Mouse (Mus musculus): ENCODE results near the gene Strn3. TPM values are rescaled to one million over a fixed set of nuclear protein-coding genes. Genes with fewer than 3 reads are reported as not detected.
"Not testable (repeated sequence)": the region's sequence is repeated elsewhere in the genome, so short reads cannot be mapped to it uniquely, and the experiment has no call there.

Strn3 gene
- polyA plus RNA-seq, 1 experiment from 2014 or later = 32.8 TPM

GRCm38 (mm10) chr12:51690893-51691844, 528 bp downstream of the Strn3 start, which contains the start of gene Ap4s1:
Gene Ap4s1, plus strand, starts transcription at chr12:51691033.
- Histone ChIP-seq H3K27ac (peak within 1 kb of the TSS; percentile 100), H3K9ac (peak within 1 kb of the TSS; percentile 100), H3K4me2 (replicated peaks) (peak within 1 kb of the TSS; percentile 63), H3K27me3 (replicated peaks) (no peaks in the 10 kb centered on the region), H3K4me1 (replicated peaks) (0 out of 2 replicates have a peak, but pooled peaks cover 3% of the 10 kb centered on the region), H3K4me3 (replicated peaks) (peak within 1 kb of the TSS; percentile 99), H3K9me3 (no peaks in the 10 kb centered on the region), H3K36me3 (no peaks in the 10 kb centered on the region)
- under 1% methylated on average over 102 of the region's 108 CpGs for WGBS
- peak; percentile 80 for ATAC-seq

- WGBS = 71% methylated on average over 2 of the region's 2 CpGs
- H3K4me2 ChIP-seq (replicated peaks) = no peak overlapping the region
- no peak overlapping the region for H3K9ac ChIP-seq
- H3K4me1 ChIP-seq (replicated peaks) = 0 out of 2 replicates have a peak, but pooled peaks cover 3% of the 10 kb centered on the region
- H3K9me3 ChIP-seq = no peaks in the 10 kb centered on the region
- no peak overlapping the region for H3K4me3 ChIP-seq (replicated peaks)
- no peaks in the 10 kb centered on the region for H3K27me3 ChIP-seq (replicated peaks)
- H3K36me3 ChIP-seq = no peaks in the 10 kb centered on the region
- no peak for ATAC-seq
- H3K27ac ChIP-seq = no peak overlapping the region
Measured at GRCm38 (mm10) chr12:51688546-51688945, 3.2 kb downstream of the Strn3 start.

- ATAC-seq = peak; percentile 67
- H3K36me3 ChIP-seq = no peaks in the 10 kb centered on the region
- no peak overlapping the region for H3K4me3 ChIP-seq (replicated peaks)
- no peaks in the 10 kb centered on the region for H3K27me3 ChIP-seq (replicated peaks)
- no peak overlapping the region for H3K9ac ChIP-seq
- H3K9me3 ChIP-seq = no peaks in the 10 kb centered on the region
- H3K4me2 ChIP-seq (replicated peaks) = no peak overlapping the region
- WGBS = 86% methylated on average over 1 of the region's 1 CpGs
- H3K4me1 ChIP-seq (replicated peaks) = 0 out of 2 replicates have a peak, but pooled peaks cover 3% of the 10 kb centered on the region
- H3K27ac ChIP-seq = no peak overlapping the region
Measured at GRCm38 (mm10) chr12:51678844-51679243, 12.9 kb downstream of the Strn3 start.

- Histone ChIP-seq H3K27ac (no peak overlapping the region), H3K4me3 (replicated peaks) (no peak overlapping the region), H3K36me3 (no peaks in the 10 kb centered on the region), H3K9ac (no peak overlapping the region), H3K4me2 (replicated peaks) (no peak overlapping the region), H3K27me3 (replicated peaks) (no peaks in the 10 kb centered on the region), H3K4me1 (replicated peaks) (0 out of 2 replicates have a peak, but pooled peaks cover 3% of the 10 kb centered on the region), H3K9me3 (no peaks in the 10 kb centered on the region)
- 61% methylated on average over 2 of the region's 2 CpGs for WGBS
- ATAC-seq = no peak
Measured at GRCm38 (mm10) chr12:51676442-51676841, 15.3 kb downstream of the Strn3 start.

- no peaks in the 10 kb centered on the region for H3K4me1 ChIP-seq (replicated peaks)
- H3K4me3 ChIP-seq (replicated peaks) = no peak overlapping the region
- H3K27ac ChIP-seq = no peak overlapping the region
- H3K36me3 ChIP-seq = no peaks in the 10 kb centered on the region
- no peak overlapping the region for H3K9ac ChIP-seq
- no peak for ATAC-seq
- H3K4me2 ChIP-seq (replicated peaks) = no peak overlapping the region
- WGBS = 57% methylated on average over 4 of the region's 4 CpGs
- no peaks in the 10 kb centered on the region for H3K9me3 ChIP-seq
- no peaks in the 10 kb centered on the region for H3K27me3 ChIP-seq (replicated peaks)
Measured at GRCm38 (mm10) chr12:51673270-51673669, 18.4 kb downstream of the Strn3 start.

- Histone ChIP-seq H3K4me3 (replicated peaks) (no peak overlapping the region), H3K9me3 (no peaks in the 10 kb centered on the region), H3K4me2 (replicated peaks) (no peak overlapping the region), H3K27ac (no peak overlapping the region), H3K9ac (no peak overlapping the region), H3K27me3 (replicated peaks) (no peaks in the 10 kb centered on the region), H3K4me1 (replicated peaks) (no peaks in the 10 kb centered on the region), H3K36me3 (no peaks in the 10 kb centered on the region)
- 0 out of 2 replicates have a peak, but pooled peaks have one; percentile 29 for ATAC-seq
- WGBS = 36% methylated on average over 5 of the region's 5 CpGs
Measured at GRCm38 (mm10) chr12:51671231-51671891, 20.3 kb downstream of the Strn3 start.

GRCm38 (mm10) chr12:51666708-51667430, 24.8 kb downstream of the Strn3 start:
- H3K4me3 ChIP-seq (replicated peaks) = no peak overlapping the region
- 70% methylated on average over 4 of the region's 4 CpGs for WGBS

GRCm38 (mm10) chr12:51663908-51664307, 27.8 kb downstream of the Strn3 start:
- H3K9ac ChIP-seq = no peak overlapping the region
- no peak overlapping the region for H3K4me3 ChIP-seq (replicated peaks)
- ATAC-seq = no peak
- no peaks in the 10 kb centered on the region for H3K4me1 ChIP-seq (replicated peaks)
- no peaks in the 10 kb centered on the region for H3K27me3 ChIP-seq (replicated peaks)
- no peak overlapping the region for H3K27ac ChIP-seq
- H3K9me3 ChIP-seq = no peaks in the 10 kb centered on the region
- no peaks in the 10 kb centered on the region for H3K36me3 ChIP-seq
- H3K4me2 ChIP-seq (replicated peaks) = no peak overlapping the region

More at GRCm38 (mm10) chr12:51666708-51667430, 24.8 kb downstream of the Strn3 start:
- Histone ChIP-seq H3K4me2 (replicated peaks) (no peak overlapping the region), H3K27me3 (replicated peaks) (no peaks in the 10 kb centered on the region), H3K4me1 (replicated peaks) (no peaks in the 10 kb centered on the region), H3K9ac (no peak overlapping the region), H3K9me3 (no peaks in the 10 kb centered on the region), H3K36me3 (no peaks in the 10 kb centered on the region), H3K27ac (no peak overlapping the region)
- ATAC-seq = no peak

GRCm38 (mm10) chr12:51663011-51663410, 28.7 kb downstream of the Strn3 start:
- Histone ChIP-seq H3K4me3 (replicated peaks) (no peak overlapping the region), H3K27ac (no peak overlapping the region), H3K9ac (no peak overlapping the region), H3K9me3 (no peaks in the 10 kb centered on the region), H3K27me3 (replicated peaks) (no peaks in the 10 kb centered on the region), H3K4me1 (replicated peaks) (no peaks in the 10 kb centered on the region), H3K4me2 (replicated peaks) (no peak overlapping the region), H3K36me3 (no peaks in the 10 kb centered on the region)
- no peak for ATAC-seq

- ATAC-seq = no peak
- no peak overlapping the region for H3K27ac ChIP-seq
- 88% methylated on average over 1 of the region's 1 CpGs for WGBS
- no peaks in the 10 kb centered on the region for H3K9me3 ChIP-seq
- H3K27me3 ChIP-seq (replicated peaks) = no peaks in the 10 kb centered on the region
- no peak overlapping the region for H3K4me2 ChIP-seq (replicated peaks)
- no peaks in the 10 kb centered on the region for H3K4me1 ChIP-seq (replicated peaks)
- 0 out of 2 replicates have a peak, but pooled peaks cover 3% of the 10 kb centered on the region for H3K36me3 ChIP-seq
- no peak overlapping the region for H3K4me3 ChIP-seq (replicated peaks)
- no peak overlapping the region for H3K9ac ChIP-seq
Measured at GRCm38 (mm10) chr12:51655944-51656465, 35.7 kb downstream of the Strn3 start.

GRCm38 (mm10) chr12:51649401-51649800, 42.3 kb downstream of the Strn3 start:
- not testable (repeated sequence) for H3K27ac ChIP-seq; H3K36me3 ChIP-seq; H3K9me3 ChIP-seq; H3K4me2 ChIP-seq (replicated peaks); H3K4me1 ChIP-seq (replicated peaks); H3K9ac ChIP-seq; H3K27me3 ChIP-seq (replicated peaks); H3K4me3 ChIP-seq (replicated peaks); ATAC-seq

GRCm38 (mm10) chr12:51641871-51642270, 49.8 kb downstream of the Strn3 start:
- 35% methylated on average over 6 of the region's 6 CpGs for WGBS
- no peak overlapping the region for H3K4me3 ChIP-seq (replicated peaks)
- H3K27me3 ChIP-seq (replicated peaks) = no peaks in the 10 kb centered on the region
- H3K27ac ChIP-seq = no peak overlapping the region
- no peaks in the 10 kb centered on the region for H3K36me3 ChIP-seq
- no peak overlapping the region for H3K4me2 ChIP-seq (replicated peaks)
- 0 out of 2 replicates have a peak, but pooled peaks cover 2% of the 10 kb centered on the region for H3K4me1 ChIP-seq (replicated peaks)
- H3K9me3 ChIP-seq = no peaks in the 10 kb centered on the region
- peak; percentile 84 for ATAC-seq
- no peak overlapping the region for H3K9ac ChIP-seq
